Mouse (Mus musculus): ENCODE data around the gene Gm35549. TPM values are rescaled to one million over a fixed set of nuclear protein-coding genes. Genes with fewer than 3 reads are reported as not detected.
A peak's percentile ranks its signal among the peaks of the same experiment; 100 is the strongest.
"Not testable (repeated sequence)": the region's sequence is repeated elsewhere in the genome, so short reads cannot be mapped to it uniquely, and the experiment has no call there.

Gm35549 gene
- total RNA-seq (2021): not detected
- long read RNA-seq, experiment 1, partial matches to known transcripts: 0 of 1 reads
- long read RNA-seq, experiment 1, other reads (novel, unspliced or antisense): 1 of 1 reads
- long read RNA-seq, experiment 2: 0 reads

- DNase-seq: no peak
Observed at GRCm38 (mm10) chr9:122843760-122844159, at the start of gene Gm35549. Gene Gm35549 (minus strand): TSS chr9:122844035.

- DNase-seq: peak; percentile 72
Observed at GRCm38 (mm10) chr9:122886372-122887179, 42.7 kb upstream of the Gm35549 start.

- DNase-seq: no peak
Observed at GRCm38 (mm10) chr9:122885385-122885784, 41.5 kb upstream of the Gm35549 start, which contains the start of gene Zkscan7. Gene Zkscan7 (plus strand): TSS chr9:122885685.

GRCm38 (mm10) chr9:122875145-122875544, 31.3 kb upstream of the Gm35549 start:
- no peak for DNase-seq

- no peak for DNase-seq
Observed at GRCm38 (mm10) chr9:122874653-122875052, 30.8 kb upstream of the Gm35549 start.

GRCm38 (mm10) chr9:122872595-122872994, 28.8 kb upstream of the Gm35549 start:
- DNase-seq: no peak

GRCm38 (mm10) chr9:122866192-122866591, 22.4 kb upstream of the Gm35549 start:
- DNase-seq: no peak

- peak; percentile 87 for DNase-seq
Observed at GRCm38 (mm10) chr9:122865697-122866166, 21.9 kb upstream of the Gm35549 start, which contains the start of gene Zfp445. Gene Zfp445 (minus strand): TSS chr9:122866006.

GRCm38 (mm10) chr9:122864848-122865247, 21.0 kb upstream of the Gm35549 start:
- DNase-seq: no peak

GRCm38 (mm10) chr9:122863731-122864130, 19.9 kb upstream of the Gm35549 start:
- no peak for DNase-seq

- DNase-seq: no peak
Observed at GRCm38 (mm10) chr9:122860752-122861151, 16.9 kb upstream of the Gm35549 start.

GRCm38 (mm10) chr9:122856716-122857115, 12.9 kb upstream of the Gm35549 start:
- DNase-seq: no peak

GRCm38 (mm10) chr9:122855617-122856016, 11.8 kb upstream of the Gm35549 start:
- no peak for DNase-seq

GRCm38 (mm10) chr9:122855141-122855540, 11.3 kb upstream of the Gm35549 start:
- not testable (repeated sequence) for DNase-seq

GRCm38 (mm10) chr9:122854526-122854925, 10.7 kb upstream of the Gm35549 start:
- DNase-seq: no peak

GRCm38 (mm10) chr9:122847811-122848311, 4.0 kb upstream of the Gm35549 start:
- DNase-seq: not testable (repeated sequence)

- DNase-seq: no peak
Observed at GRCm38 (mm10) chr9:122846156-122846555, 2.3 kb upstream of the Gm35549 start.

- no peak for DNase-seq
Observed at GRCm38 (mm10) chr9:122845621-122846020, 1.8 kb upstream of the Gm35549 start.

GRCm38 (mm10) chr9:122837680-122838079, 6.2 kb downstream of the Gm35549 start:
- peak; percentile 64 for DNase-seq

GRCm38 (mm10) chr9:122837216-122837615, 6.6 kb downstream of the Gm35549 start:
- DNase-seq: no peak

- DNase-seq: peak; percentile 73
Observed at GRCm38 (mm10) chr9:122836790-122837189, 7.0 kb downstream of the Gm35549 start.

- DNase-seq: no peak
Observed at GRCm38 (mm10) chr9:122836126-122836525, 7.7 kb downstream of the Gm35549 start.

- DNase-seq: no peak
Observed at GRCm38 (mm10) chr9:122829826-122830380, 13.9 kb downstream of the Gm35549 start.
